Mouse (Mus musculus) limb, embryonic 14.5 days (tissue): ENCODE results near the gene E130308A19Rik. TPM values are rescaled to one million over a fixed set of nuclear protein-coding genes. Genes with fewer than 3 reads are reported as not detected.

ENCODE experiments used
- ATAC-seq: fragments of 200-750 bp; cut with Nextera tagmentation; 2 replicates; pipeline ENCODE4 v1.8.0; 2017; ENCODE audit warnings: low read depth, moderate number of reproducible peaks, moderate TSS enrichment; ENCODE audit not compliant: low FRiP score
- DNase-seq: peaks from one replicate; pipeline ENCODE4 v3.0.0-alpha.2; 2015; ENCODE audit warnings: low spot score
- H3K27ac ChIP-seq: fragments of 300-500 bp; sonication (generic); replicated peaks from 2 replicates; pipeline ENCODE4 v1.5.1; 2014; ENCODE audit warnings: low read depth, mild to moderate bottlenecking, low read length, moderate library complexity, mixed read lengths
- H3K27me3 ChIP-seq: fragments of 300-500 bp; sonication (generic); 2 replicates; pipeline ENCODE4 v1.6.1; 2014; ENCODE audit warnings: low read length, mixed read lengths; ENCODE audit not compliant: control insufficient read depth, insufficient read depth
- H3K36me3 ChIP-seq: fragments of 300-500 bp; sonication (generic); 2 replicates; pipeline ENCODE4 v1.6.1; 2014; ENCODE audit warnings: mild to moderate bottlenecking, low read length, moderate library complexity, mixed read lengths; ENCODE audit not compliant: control insufficient read depth, insufficient read depth
- H3K4me1 ChIP-seq: fragments of 300-500 bp; sonication (generic); 2 replicates; pipeline ENCODE4 v1.6.1; 2014; ENCODE audit warnings: antibody characterized with exemption, low read length, mixed read lengths; ENCODE audit not compliant: control insufficient read depth, insufficient read depth
- H3K4me2 ChIP-seq: fragments of 300-500 bp; sonication (generic); replicated peaks from 2 replicates; pipeline ENCODE4 v1.6.1; 2014; ENCODE audit warnings: low read depth, mild to moderate bottlenecking, low read length, moderate library complexity; ENCODE audit not compliant: severe bottlenecking
- H3K4me3 ChIP-seq: fragments of 300-500 bp; sonication (generic); replicated peaks from 2 replicates; pipeline ENCODE4 v1.5.1; 2014; ENCODE audit warnings: low read length
- H3K9ac ChIP-seq: fragments of 300-500 bp; sonication (generic); 2 replicates; pipeline ENCODE4 v1.6.1; 2014; ENCODE audit warnings: mild to moderate bottlenecking, low read depth, low read length, moderate library complexity; ENCODE audit not compliant: severe bottlenecking
- H3K9me3 ChIP-seq: fragments of 300-500 bp; sonication (generic); 2 replicates; pipeline ENCODE4 v1.6.1; 2016; ENCODE audit warnings: low read length; ENCODE audit not compliant: control insufficient read depth
- POLR2A ChIP-seq: fragments of 200-500 bp; IDR thresholded peaks from 2 replicates; pipeline ENCODE4 v1.8.0; 2012; ENCODE audit warnings: inconsistent platforms, mild to moderate bottlenecking, moderate library complexity, borderline replicate concordance; ENCODE audit not compliant: insufficient read depth, insufficient read length; ENCODE audit errors: extremely low read depth
- WGBS: fragments of 180-500 bp; shearing (Covaris S2); extraction: QIAGEN DNeasy Blood & Tissue Kit; methylation state at CpG from one replicate; pipeline ENCODE4 v1.1.7; 2014; 5-methylcytosine and 5-hydroxymethylcytosine counted together
- polyA plus RNA-seq, 2 experiments: library from polyadenylated mRNA; depleted of rRNA in 1 of 2; stranded (reverse) in 1 of 2; unstranded in 1 of 2; fragments of >200 nt; fragmentation: Nextera tagmentation in 1 of 2; extraction: Ambion mirVana in 1 of 2; gene quantifications; 2 replicates each; pipeline versions ENCODE4 v1.2.1 to v1.2.3; 2012 to 2014

The E130308A19Rik gene
- polyA plus RNA-seq, 2 experiments, result 7.6 to 17.6 TPM

DNA sequence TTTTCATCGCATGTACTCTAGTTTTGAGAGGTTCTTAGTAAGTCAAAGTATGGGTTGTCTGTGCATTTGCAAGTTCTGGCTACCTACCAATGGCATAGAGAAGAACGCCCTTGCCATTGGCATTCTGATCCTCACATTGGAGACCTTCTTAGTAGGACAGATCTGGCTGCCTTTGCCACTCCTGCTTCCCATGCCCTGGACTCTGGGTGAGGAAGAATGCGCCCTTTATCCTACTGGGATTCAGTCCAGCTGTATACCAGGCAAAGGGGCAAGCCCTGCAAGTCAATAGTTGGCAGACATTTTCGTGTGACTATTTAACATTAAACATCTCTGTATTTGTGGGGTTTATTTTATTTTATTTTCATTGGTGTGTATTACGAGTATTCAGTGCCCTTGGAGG lies 40.9 kb upstream of the E130308A19Rik start:
- H3K36me3 ChIP-seq, result no peaks in the 10 kb centered on the region
- H3K9ac ChIP-seq, result no peak overlapping the region
- peaks cover 9% of the 10 kb centered on the region; the same call in 1 of the 2 replicates for H3K4me1 ChIP-seq
- no peaks in the 10 kb centered on the region for H3K9me3 ChIP-seq
- H3K27me3 ChIP-seq, result no peaks in the 10 kb centered on the region
- whole genome bisulfite sequencing, result 72% methylated on average over 5 of the region's 5 CpGs
- DNase-seq, result no peak
- H3K4me2 ChIP-seq, result no peak overlapping the region
- no peak overlapping the region for H3K4me3 ChIP-seq
- no peak for ATAC-seq
- no peak for TF ChIP-seq POLR2A
- H3K27ac ChIP-seq, result no peak overlapping the region

DNA sequence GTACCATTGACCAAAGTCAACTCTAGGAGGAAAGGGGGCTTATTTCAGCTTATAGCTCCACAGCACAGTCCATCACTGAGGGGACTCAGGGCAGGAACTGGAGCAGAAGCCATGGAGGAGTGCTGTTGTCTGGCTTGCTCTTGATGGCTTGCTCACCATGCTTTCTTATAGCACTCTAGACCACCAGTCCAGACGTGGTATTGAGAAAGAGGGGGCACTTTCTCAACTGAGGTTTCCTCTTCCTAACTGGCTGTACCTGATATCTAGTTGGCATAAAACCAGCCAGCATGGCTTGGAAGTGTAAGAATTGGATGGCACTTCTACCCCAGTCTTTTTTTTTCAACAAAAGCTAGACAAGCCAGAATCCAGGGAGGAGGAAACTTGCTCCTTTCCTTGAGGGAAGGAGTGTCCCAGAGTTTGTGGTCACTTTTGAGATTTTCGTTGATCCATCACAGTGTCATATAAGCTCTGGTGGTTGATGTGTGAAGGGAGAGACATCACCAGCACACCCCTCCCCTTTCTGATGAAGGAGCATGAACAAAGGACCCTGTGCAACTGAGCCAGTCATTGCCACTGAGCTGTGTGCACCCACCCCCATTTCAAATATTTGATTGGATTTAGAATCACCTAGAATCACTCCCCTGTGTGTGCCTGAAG lies 38.7 kb upstream of the E130308A19Rik start:
- H3K27ac ChIP-seq, result no peak overlapping the region
- TF ChIP-seq POLR2A, result no peak
- H3K4me3 ChIP-seq, result no peak overlapping the region
- H3K4me1 ChIP-seq, result peaks cover under 1% of the 10 kb centered on the region; the same call in 1 of the 2 replicates
- no peak overlapping the region for H3K9ac ChIP-seq
- ATAC-seq (no peak), DNase-seq (no peak)
- no peaks in the 10 kb centered on the region for H3K36me3 ChIP-seq
- no peak overlapping the region for H3K4me2 ChIP-seq
- H3K9me3 ChIP-seq, result no peaks in the 10 kb centered on the region
- 75% methylated on average over 2 of the region's 2 CpGs for WGBS
- no peaks in the 10 kb centered on the region for H3K27me3 ChIP-seq

DNA sequence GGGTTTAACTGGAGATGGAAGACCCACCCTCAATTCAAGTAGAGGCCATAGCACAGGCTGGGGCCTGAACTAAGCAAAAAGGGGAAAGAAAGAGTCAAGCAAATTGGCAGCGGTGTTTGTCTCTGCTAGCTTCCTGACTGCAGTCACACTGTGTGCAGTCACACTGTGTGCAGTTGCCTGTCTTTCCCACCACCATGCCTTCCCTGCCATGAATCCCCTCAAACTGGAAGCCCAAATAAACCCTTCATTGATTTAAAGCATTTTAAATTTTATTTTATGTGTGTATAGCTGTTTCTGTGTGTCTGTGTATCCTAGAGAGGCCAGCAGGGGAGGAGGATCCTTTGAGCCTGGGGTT lies 38.2 kb upstream of the E130308A19Rik start:
- no peak for TF ChIP-seq POLR2A
- no peaks in the 10 kb centered on the region for H3K36me3 ChIP-seq
- H3K9me3 ChIP-seq, result no peaks in the 10 kb centered on the region
- no peak overlapping the region for H3K4me3 ChIP-seq
- DNase-seq (no peak), ATAC-seq (no peak)
- no peak overlapping the region for H3K4me2 ChIP-seq
- H3K9ac ChIP-seq, result no peak overlapping the region
- WGBS, result 100% methylated on average over 1 of the region's 1 CpGs
- no peaks in the 10 kb centered on the region for H3K27me3 ChIP-seq
- no peaks in the 10 kb centered on the region for H3K4me1 ChIP-seq
- no peak overlapping the region for H3K27ac ChIP-seq

DNA sequence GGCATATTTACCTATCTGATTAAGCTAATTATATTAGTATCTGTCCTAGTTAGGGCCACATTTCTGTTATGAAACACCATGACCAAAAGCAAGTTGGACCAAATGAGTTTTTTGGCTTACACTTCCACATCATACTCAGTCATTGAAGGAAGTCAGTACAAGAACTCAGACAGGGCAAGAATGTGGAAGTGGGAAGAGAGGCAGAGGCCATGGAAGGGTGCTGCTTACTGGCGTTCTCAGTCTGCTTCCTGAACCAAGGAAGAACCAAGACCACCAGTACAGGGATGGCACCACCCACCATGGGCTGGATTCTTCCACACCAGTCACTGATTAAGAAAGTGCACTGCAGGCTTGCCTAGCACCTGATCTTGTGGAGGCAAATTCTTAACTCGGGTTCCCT lies 31.4 kb upstream of the E130308A19Rik start:
- no peak overlapping the region for H3K9ac ChIP-seq
- 78% methylated on average over 2 of the region's 2 CpGs for WGBS
- no peak for DNase-seq

DNA sequence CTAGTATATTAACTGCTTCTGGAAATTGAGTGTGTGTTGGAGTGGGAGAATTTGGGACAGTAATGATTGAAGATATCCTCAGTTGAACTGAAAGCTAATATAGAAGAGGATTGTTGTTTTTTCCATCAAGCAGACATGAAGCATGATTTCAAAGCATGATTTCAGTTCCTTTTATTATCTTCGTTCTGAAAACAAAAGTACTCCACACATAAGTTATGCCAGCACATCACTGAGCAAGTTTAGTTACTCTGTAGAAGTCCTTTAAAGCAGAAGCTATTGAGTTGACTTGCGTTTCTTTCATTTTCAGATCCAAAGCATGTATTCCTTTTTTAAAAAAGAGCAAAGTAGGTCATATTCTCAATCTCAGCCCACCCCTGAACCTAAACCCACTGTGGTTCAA lies 29.5 kb upstream of the E130308A19Rik start:
- Histone ChIP-seq H3K27ac (no peak overlapping the region), H3K9me3 (no peaks in the 10 kb centered on the region), H3K27me3 (no peaks in the 10 kb centered on the region), H3K9ac (no peak overlapping the region), H3K4me1 (no peaks in the 10 kb centered on the region), H3K36me3 (no peaks in the 10 kb centered on the region), H3K4me3 (no peak overlapping the region), H3K4me2 (no peak overlapping the region)
- no peak for TF ChIP-seq POLR2A
- DNase-seq (no peak), ATAC-seq (no peak)
- WGBS, result 87% methylated on average over 2 of the region's 2 CpGs

More for the DNA sequence above, 31.4 kb upstream of the E130308A19Rik start:
- H3K4me2 ChIP-seq, result no peak overlapping the region
- H3K36me3 ChIP-seq, result no peaks in the 10 kb centered on the region
- no peak overlapping the region for H3K27ac ChIP-seq
- H3K4me3 ChIP-seq, result no peak overlapping the region
- no peak for ATAC-seq
- TF ChIP-seq POLR2A, result no peak
- no peaks in the 10 kb centered on the region for H3K27me3 ChIP-seq
- no peaks in the 10 kb centered on the region for H3K4me1 ChIP-seq
- H3K9me3 ChIP-seq, result no peaks in the 10 kb centered on the region
